Mouse (Mus musculus) stomach, postnatal 0 days (tissue): ENCODE data around the gene Rbm24.

ENCODE experiments used
- CTCF ChIP-seq: IDR thresholded peaks from 2 replicates; pipeline ENCODE4 v1.5.1; 2016; ENCODE audit warnings: antibody characterized with exemption, low read depth, mild to moderate bottlenecking, moderate library complexity
- EP300 ChIP-seq: optimal IDR thresholded peaks from 2 replicates; pipeline ENCODE3; 2016; ENCODE audit warnings: antibody characterized with exemption

DNA sequence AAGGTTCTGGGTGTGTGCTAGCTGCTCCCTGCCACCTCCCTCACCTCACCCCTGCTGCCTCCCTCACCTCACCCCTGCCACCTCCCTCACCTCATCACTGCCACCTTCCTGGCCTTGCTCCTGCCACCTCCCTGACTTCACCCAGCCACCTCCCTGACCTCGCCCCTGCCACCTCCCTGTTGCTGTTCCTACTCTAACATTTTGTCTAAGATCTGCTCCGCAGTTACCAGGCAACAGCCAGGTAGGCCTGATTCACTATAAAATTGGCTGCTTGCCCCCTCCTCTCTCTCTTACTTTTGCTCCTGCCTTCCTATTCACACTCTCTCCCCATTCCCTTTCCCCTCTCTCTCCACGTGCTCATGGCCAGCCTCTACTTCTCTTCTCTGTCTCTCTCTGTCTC lies 33.3 kb downstream of the Rbm24 start:
- no peak for TF ChIP-seq CTCF
- no peak for TF ChIP-seq EP300
